Mouse (Mus musculus) spleen, adult 10 weeks (tissue): ENCODE data around the gene P3h2. TPM values are rescaled to one million over a fixed set of nuclear protein-coding genes. Genes with fewer than 3 reads are reported as not detected.

Experiments
- polyA plus RNA-seq: library from polyadenylated mRNA; stranded (reverse); fragments of 350-450 nt; fragmentation: Illumina TruSeq; extraction: RNeasy Lipid Tissue Mini Kit (QIAGEN cat#74804); gene quantifications from one replicate; pipeline ENCODE4 v1.2.3, GENCODE M21; 2015; ENCODE audit warnings: low replicate concordance; ENCODE audit not compliant: insufficient read depth

Gene P3h2
- 20.4 TPM for polyA plus RNA-seq

GRCm38 (mm10) chr16:26105115-26105974, at the start of gene P3h2:
TSS of gene P3h2 (minus strand) at chr16:26105784.

